Mouse (Mus musculus) C2C12 (cell line): ENCODE data around the gene Gm17651.

Experiments
- CEBPB ChIP-seq: IDR thresholded peaks from one replicate; pipeline ENCODE4 v1.6.1; 2011; ENCODE audit warnings: low read depth, mild to moderate bottlenecking, control low read depth, moderate library complexity
- CTCF ChIP-seq: IDR thresholded peaks from one replicate; pipeline ENCODE4 v1.5.1; 2011; ENCODE audit not compliant: control insufficient read depth, insufficient read depth, insufficient read length
- MAX ChIP-seq: IDR thresholded peaks from one replicate; pipeline ENCODE4 v1.6.1; 2011; ENCODE audit warnings: mild to moderate bottlenecking, control low read depth
- MYOD1 ChIP-seq: IDR thresholded peaks from one replicate; pipeline ENCODE4 v1.6.1; 2011; ENCODE audit warnings: low read depth; ENCODE audit not compliant: control insufficient read depth, insufficient read length
- MYOG ChIP-seq: IDR thresholded peaks from one replicate; pipeline ENCODE4 v1.6.1; 2011; ENCODE audit not compliant: control insufficient read depth, insufficient read length; ENCODE audit errors: extremely low read depth
- USF1 ChIP-seq: IDR thresholded peaks from one replicate; pipeline ENCODE4 v1.6.1; 2011; ENCODE audit warnings: low read depth, mild to moderate bottlenecking, control low read depth, moderate library complexity

DNA sequence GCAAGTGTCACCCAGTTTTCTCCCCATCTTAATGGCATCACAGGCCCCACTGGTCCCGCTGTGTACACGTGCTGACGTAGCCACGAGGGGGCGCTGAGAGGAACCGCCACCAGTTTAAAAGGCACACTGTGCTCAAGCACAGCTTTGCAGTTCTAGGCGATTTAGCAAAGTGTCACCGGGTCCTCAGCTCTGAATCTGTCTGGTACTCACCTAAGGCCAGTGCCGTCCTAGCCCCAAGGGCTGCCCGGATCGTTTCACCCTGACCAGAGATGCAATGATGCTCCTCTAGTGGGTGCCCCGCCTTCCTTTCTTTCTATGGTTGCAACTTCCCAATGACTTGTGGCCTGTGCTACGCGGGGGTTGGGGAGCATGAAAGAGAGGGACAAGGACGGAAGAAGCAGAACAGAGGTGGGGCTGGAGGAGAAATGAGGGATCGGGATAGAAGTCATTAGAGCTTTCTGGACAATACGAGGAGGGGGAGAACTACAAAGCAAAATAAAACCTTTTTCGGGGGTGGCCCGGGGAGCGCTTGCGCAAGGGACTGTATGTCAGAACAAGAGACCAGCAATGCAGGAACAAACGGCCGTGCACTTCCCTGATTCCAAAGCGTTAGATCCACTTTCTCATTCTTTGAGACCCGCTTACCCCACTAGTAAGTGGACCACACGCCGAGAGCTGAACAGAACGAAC, 6.3 kb upstream of the Gm17651 start:
- peak; percentile 39 for TF ChIP-seq CEBPB
- TF ChIP-seq CTCF = peak; percentile 72
- no peak for TF ChIP-seq USF1
- TF ChIP-seq MAX = no peak
- no peak for TF ChIP-seq MYOD1
- no peak for TF ChIP-seq MYOG
